Mouse (Mus musculus) layer of hippocampus, postnatal 36 days (tissue): Measurements from ENCODE around the gene Aifm3. TPM values are rescaled to one million over a fixed set of nuclear protein-coding genes. Genes with fewer than 3 reads are reported as not detected.

Experiments used
- DNase-seq, 2 experiments: peaks; one replicate each; pipeline ENCODE4 v3.0.0; 2022
- total RNA-seq, 2 experiments: library from RNA; stranded (reverse); gene quantifications; 2 replicates each; pipeline ENCODE4 v1.2.3; 2021

Aifm3 gene
- 100 to 1,000 TPM in 1 of 2 experiments, 10 to 100 TPM in 1; 99.3 to 111 TPM for total RNA-seq

DNA sequence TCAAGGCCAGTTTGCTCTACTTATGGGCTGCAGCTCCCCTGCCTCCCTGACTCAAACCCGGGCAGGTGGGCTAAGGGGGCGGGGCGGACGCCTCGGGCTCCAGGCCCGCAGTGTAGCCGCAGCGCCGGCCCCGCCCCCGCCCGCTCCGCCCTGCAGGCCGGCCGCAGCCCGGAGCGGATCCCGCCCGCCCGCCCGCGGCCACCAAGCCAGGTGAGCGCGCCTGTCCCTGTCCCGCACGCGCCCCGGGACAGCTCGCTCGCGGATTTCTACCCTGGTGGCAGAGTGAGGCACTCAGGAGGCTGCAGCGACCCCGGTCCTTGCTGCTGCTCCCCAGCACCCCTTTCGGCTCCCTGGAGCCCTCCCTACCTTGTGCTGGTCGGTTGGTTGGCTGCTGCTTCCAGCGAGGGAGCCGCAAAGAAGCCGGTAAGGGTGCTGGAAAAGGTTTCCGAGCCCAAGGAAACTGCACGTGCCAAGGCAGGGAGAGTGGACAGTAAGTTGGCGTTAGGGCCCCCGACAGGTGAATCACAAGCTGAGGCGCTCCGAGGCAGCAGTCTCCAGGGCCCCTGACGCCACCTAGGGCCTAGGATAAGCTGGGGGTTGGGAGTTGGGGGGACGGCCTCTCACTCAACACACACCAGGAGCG is at the start of gene Aifm3:
Aifm3 (plus strand) TSS at position 143 of the 643 bp plus-strand sequence.
- peak in 1 of 2 experiments; percentile 24 for DNase-seq

- peak; percentile 98 to 99 for DNase-seq
Observed at GRCm38 (mm10) chr16:17451541-17452372, 37.7 kb upstream of the Aifm3 start, which contains the start of gene Crkl. Gene Crkl (plus strand): TSS chr16:17451987.

GRCm38 (mm10) chr16:17452373-17452715 is 37.1 kb upstream of the Aifm3 start:
- peak in 1 of 2 experiments; percentile 46 for DNase-seq

DNA sequence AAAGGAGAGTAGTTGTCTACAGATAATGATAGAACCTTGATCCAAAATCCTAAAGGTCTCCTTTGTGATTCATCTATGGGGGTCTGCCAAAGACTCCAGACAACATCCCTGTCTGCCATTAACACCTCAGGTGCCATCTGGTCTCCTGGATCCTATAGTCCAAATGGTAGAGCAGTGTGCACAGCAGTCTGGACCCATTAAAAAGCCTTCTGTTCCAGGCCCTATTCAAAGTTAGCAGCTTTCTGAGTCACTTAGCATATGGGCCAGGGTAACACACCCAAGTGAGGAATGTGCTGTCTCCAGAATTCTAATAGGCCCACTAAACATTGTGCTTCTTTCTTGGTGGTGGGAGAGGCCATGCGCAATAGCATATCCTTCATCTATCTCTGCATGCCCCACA is 32.5 kb upstream of the Aifm3 start:
- no peak for DNase-seq

- no peak for DNase-seq
Observed at GRCm38 (mm10) chr16:17460254-17460653, 29.2 kb upstream of the Aifm3 start.

GRCm38 (mm10) chr16:17461596-17461995 is 27.8 kb upstream of the Aifm3 start:
- no peak for DNase-seq

DNA sequence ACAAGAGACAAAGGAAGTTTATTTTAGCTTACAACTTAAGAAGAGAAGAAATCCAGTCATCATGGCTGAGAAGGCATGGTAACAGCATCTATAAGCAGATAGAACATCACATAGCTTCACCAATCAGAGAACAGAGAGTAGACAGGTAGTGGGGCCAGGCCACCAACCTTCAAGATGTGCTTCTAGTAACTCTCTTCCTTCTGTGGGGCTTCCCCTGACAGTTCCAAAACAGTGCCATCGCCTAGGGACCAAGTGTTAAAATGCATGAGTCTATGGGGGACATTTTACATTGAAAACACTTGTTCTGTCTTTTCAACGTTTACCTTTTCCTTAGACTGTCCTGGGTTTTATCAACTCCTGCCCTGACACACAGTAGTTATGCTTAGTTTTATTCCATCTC is 26.2 kb upstream of the Aifm3 start:
- DNase-seq, result no peak

GRCm38 (mm10) chr16:17466875-17467663 is 22.3 kb upstream of the Aifm3 start:
- no peak for DNase-seq

- no peak for DNase-seq
Observed at GRCm38 (mm10) chr16:17472498-17472897, 16.9 kb upstream of the Aifm3 start.

GRCm38 (mm10) chr16:17474091-17474490 is 15.3 kb upstream of the Aifm3 start:
- DNase-seq, result peak in 1 of 2 experiments; percentile 43

- DNase-seq, result no peak
Observed at GRCm38 (mm10) chr16:17474761-17475160, 14.7 kb upstream of the Aifm3 start.

- DNase-seq, result no peak
Observed at GRCm38 (mm10) chr16:17475326-17475725, 14.1 kb upstream of the Aifm3 start.

DNA sequence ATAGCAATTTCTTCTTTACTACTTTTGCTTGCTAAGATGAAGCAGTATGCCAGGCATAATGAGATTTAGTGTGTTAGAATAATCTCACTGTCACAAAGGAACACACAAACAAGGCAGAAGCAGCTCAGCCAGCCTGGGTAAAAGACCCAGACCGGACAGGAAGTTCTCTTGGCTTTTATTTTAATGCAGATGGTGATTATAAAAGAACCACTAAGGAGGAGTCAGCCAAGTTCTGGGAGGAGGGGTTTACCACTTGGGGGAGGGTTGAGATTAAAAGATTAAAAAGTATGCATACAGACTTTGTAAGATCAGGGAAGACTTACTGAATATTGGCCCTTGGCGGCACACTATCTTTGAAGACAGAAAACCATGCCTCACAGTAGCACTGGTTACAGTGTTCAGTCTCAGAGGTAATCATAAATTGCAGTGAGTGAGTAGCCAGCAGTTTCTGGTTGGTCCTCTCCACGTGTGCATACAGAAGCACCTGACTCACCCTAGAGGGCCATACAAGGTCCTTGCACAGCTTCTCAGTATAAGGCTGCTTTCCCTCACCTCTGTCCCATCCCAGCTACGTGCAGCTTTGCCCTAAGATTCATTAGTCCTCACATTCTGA is 11.0 kb upstream of the Aifm3 start:
- DNase-seq, result no peak

DNA sequence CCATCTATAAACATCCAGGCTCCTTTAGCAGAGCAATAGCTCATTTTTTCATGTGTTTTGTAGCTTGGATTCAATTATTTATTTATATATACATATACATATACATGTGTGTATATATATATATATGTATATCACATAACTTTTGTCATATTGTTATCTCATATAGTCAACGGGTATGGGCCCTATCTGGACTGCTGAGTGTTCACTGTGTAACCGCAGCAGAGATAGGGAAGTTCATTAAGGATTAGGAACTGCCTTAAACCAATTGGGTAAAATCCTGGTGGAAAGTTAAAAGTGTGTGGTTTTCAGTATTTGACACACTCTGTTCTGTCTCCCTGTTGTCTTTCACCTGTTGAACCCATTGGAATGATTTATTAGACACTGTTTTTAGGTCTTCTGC is 7.9 kb upstream of the Aifm3 start:
- DNase-seq, result no peak

- DNase-seq, result no peak
Observed at GRCm38 (mm10) chr16:17486505-17486904, 2.9 kb upstream of the Aifm3 start.

DNA sequence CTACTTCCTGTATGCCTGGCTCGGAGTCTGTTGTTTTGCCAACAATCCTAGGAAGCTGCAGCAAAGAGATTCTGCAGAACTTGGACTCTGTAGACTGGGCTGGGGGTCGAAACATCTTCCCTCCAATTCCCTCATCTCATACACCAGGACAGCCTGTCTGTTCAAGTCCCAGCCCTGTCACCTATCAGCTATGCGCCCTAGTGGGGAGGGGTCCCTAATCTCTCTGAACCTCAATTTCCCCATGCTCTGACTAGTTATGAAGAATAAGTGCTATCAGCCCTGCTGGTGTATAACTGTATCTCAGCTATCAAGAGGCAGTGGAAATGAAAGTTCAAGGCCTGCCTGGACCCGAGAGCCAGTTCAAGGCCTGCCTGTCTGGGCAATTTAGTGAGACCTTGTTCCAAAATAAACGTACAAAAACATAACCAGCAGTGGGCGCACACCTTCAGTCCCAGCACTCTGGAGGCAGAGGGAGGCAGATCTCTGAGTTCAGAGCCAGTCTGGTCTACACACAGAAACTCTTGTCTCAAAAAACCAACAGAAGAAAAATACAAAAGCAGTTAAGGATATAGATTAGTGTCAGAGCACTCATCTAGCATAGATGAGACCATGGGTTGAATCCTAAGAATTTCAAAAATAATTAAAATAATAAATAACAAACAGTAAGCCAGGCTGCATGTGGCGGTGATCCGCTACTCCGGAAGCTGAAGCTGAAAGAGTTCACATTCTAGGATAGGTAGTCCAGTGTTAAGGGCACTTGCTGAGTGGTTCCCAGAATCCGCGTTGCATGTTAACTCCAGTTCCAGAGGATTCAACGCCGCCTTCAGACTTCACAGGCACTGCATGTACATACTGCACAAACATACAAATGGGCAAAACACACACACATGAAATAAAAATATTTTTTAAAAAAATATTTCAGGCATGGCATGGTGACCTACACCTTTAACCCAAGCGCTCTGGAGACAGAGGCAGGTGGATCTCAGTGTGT is 638 bp upstream of the Aifm3 start:
- DNase-seq, result no peak

DNA sequence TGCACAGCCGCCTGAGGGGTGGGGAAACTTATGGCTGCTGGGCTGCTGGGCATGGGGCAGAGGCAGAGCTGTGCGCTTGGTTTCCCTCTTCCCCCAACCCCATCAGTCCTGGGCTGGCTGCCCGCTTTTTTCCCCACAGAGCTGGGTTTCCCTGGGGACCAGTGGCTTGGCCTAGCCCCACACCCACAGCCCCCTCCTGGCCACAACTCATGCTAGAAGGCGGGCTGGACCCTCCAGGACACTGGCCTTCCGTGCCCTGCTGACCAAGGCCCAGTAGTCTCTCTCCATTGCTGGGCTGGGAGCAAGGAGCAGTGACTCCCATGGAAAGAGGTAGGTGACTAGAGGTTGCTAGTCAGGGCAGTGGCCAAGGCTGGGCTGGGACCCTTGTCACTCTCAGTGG is 1.7 kb downstream of the Aifm3 start:
- DNase-seq, result peak; percentile 26 to 53

GRCm38 (mm10) chr16:17491896-17492561 is 2.6 kb downstream of the Aifm3 start:
- DNase-seq, result peak in 1 of 2 experiments; percentile 36

GRCm38 (mm10) chr16:17496499-17497305 is 7.3 kb downstream of the Aifm3 start:
- peak; percentile 71 to 81 for DNase-seq
